Mouse (Mus musculus) left cerebral cortex, postnatal 36 days (tissue): ENCODE results near the gene Rbm47. TPM values are rescaled to one million over a fixed set of nuclear protein-coding genes. Genes with fewer than 3 reads are reported as not detected.
A peak's percentile ranks its signal among the peaks of the same experiment; 100 is the strongest.

Source experiments
- DNase-seq, 2 experiments: peaks; one replicate each; pipeline ENCODE4 v3.0.0; 2021 to 2022; ENCODE audit warnings: low spot score in 2 of 2, mixed read lengths in 1 of 2
- intact Hi-C: fragments of 180-260 bp; cut with DNase I; formaldehyde crosslinking; loops from one replicate; pipeline ENCODE4 v1.15.1; 2025
- total RNA-seq, 2 experiments: library from RNA; stranded (reverse); gene quantifications; 2 replicates each; pipeline ENCODE4 v1.2.3; 2021

Gene Rbm47
- total RNA-seq, 2 experiments from 2014 or later = 1.4 to 1.8 TPM

- DNase-seq = no peak
- intact Hi-C loops = no loop called here
Observed at GRCm38 (mm10) chr5:66090037-66090436, 82.9 kb downstream of the Rbm47 start.

DNA sequence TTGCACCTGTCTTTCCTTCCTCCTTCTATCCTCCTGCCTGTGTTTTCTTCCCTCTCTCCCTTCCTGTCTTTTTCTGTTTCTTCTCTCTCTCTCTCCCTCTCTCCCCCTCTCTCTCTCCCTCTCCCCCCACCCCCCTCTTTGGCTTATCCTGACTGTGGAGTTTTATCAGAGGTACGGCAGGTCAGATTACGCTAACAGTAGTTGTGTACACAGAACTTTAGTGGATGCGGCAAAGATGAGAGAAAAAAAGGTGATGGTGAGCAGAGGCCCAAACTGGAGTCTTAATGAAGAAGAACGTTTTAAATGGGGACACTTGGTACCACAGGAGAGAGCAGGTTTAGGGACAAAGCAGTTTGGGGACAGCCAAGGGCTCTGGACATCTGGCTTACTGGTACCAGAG, 83.3 kb downstream of the Rbm47 start:
- DNase-seq = no peak
- intact Hi-C loops = loop anchor here (10.0 kb wide), 1 partner anchor 145 kb away; no protein-coding TSS in a partner anchor

DNA sequence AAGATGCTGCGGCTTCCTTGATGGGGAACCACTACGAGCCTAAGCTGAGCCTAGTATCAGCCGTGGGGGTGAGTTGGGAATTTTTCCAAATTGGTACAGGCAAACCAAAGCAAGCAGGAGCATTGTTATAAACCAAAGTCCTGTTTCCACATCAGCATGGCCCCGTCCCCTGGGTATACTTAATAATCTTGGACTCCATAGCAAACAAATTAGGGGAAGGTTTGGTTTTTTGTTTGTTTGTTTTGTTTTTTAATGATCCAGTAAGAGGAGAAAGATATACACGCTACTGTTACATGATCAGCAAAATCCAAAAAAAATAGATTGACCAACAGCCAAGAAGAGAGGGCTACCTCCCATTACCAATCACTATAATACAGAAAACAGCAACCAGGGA, 84.0 kb downstream of the Rbm47 start:
- no peak for DNase-seq
- intact Hi-C loops = loop anchor here (10.0 kb wide), 1 partner anchor 146 kb away; no protein-coding TSS in a partner anchor

DNA sequence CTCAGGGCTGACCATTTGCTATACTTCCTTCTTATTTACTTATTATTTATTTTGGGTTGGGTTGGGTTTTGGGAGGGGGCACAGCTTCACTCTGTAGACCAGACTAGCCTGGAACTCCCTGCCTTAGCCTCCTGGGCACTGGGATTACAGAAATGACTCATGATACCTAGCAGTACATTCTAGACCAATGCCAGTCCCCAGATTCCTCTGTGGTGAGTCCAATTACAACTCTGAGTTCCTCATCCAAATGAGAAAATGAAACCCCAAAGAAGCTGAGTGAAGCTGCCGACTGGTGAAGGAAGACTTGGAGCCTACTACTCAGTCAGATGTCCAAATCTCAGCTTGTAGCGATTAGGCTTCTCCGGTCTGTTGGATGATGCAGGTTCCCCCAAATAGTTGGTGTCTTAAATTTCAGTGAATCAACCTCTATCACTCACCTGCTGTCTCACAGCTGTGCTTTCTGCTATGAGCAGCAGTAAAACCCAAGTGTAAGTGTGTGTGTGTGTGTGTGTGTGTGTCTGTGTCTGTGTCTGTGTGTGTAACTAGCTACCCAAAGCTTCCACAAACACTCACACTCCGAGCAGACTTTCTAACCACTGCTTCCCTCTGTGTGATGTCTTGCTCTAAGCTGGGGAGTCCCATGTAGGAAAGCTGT, 84.5 kb downstream of the Rbm47 start:
- no peak for DNase-seq

GRCm38 (mm10) chr5:66086952-66087351, 86.0 kb downstream of the Rbm47 start:
- intact Hi-C loops = loop anchor here (10.0 kb wide), 1 partner anchor 148 kb away; no protein-coding TSS in a partner anchor
- no peak for DNase-seq

More for the DNA sequence above, 84.5 kb downstream of the Rbm47 start:
- intact Hi-C loops = loop anchor here (10.0 kb wide), 1 partner anchor 146 kb away; no protein-coding TSS in a partner anchor

GRCm38 (mm10) chr5:66086304-66086703, 86.6 kb downstream of the Rbm47 start:
- intact Hi-C loops = loop anchor here (10.0 kb wide), 1 partner anchor 148 kb away; no protein-coding TSS in a partner anchor
- DNase-seq = no peak

GRCm38 (mm10) chr5:66085478-66085877, 87.4 kb downstream of the Rbm47 start:
- no peak for DNase-seq
- intact Hi-C loops = loop anchor here (10.0 kb wide), 1 partner anchor 149 kb away; no protein-coding TSS in a partner anchor

GRCm38 (mm10) chr5:66084541-66084940, 88.4 kb downstream of the Rbm47 start:
- intact Hi-C loops = loop anchor here (10.0 kb wide), 1 partner anchor 150 kb away; no protein-coding TSS in a partner anchor
- no peak for DNase-seq

DNA sequence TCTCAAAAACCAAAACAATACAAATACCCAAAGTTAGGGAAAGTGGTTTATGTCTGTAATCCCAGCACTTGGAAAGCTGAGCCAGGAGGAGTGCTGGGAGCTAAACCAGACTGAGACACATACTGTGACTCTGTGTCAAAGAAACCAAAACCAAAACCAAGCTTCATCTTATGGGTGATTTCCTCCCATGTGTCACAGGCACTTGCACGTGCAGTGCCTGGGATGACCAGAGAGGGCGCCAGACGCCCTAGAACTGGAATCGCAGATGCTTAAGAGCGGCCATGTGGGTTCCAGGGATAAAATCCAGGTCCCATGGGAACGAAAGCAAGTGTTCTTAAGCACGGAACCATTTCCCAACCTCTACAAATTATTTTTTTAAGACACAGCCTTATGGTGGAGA, 89.6 kb downstream of the Rbm47 start:
- DNase-seq = no peak
- intact Hi-C loops = loop anchor here (10.0 kb wide), 1 partner anchor 151 kb away; no protein-coding TSS in a partner anchor

- intact Hi-C loops = loop anchor here (10.0 kb wide), 1 partner anchor 153 kb away; no protein-coding TSS in a partner anchor
- no peak for DNase-seq
Observed at GRCm38 (mm10) chr5:66082229-66082572, 90.7 kb downstream of the Rbm47 start.

DNA sequence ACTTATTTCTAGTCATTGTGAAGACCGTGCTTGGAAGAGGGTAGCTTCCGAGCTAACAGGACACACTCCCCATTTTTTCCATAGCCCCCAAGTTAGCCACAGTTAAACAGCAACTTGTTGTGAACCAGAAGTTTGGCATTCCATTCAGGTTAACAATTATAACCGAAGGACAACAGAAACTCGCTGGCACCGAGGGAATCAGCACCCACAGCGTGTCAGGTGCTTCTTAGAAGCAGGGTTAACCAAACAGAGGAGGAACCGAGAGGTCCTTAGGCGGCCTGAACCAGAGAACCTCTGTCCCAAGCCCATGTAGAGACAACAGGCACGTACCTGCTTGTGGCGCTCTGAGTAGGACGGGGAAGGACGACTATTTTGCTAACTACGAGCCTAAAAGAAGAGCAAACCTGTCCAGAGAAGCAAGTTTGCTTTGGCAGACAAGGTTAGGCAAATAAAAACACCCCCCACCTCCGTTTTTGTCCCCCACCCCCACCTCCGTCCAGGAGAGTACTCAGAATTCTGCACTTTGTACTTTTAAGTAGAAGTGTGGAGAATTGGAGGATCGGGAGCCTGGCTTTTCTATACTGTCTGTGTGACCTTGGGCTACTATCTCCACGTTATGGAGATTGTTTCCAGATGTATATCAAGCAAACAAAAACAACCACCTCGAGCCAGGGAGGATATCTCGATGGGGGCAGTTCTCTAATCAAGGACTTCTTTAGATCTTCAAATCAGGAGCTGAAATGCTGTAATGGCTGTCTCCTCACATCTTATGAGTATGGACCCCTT, 91.3 kb downstream of the Rbm47 start:
- intact Hi-C loops = loop anchor here (10.0 kb wide), 1 partner anchor 153 kb away; no protein-coding TSS in a partner anchor
- no peak for DNase-seq

DNA sequence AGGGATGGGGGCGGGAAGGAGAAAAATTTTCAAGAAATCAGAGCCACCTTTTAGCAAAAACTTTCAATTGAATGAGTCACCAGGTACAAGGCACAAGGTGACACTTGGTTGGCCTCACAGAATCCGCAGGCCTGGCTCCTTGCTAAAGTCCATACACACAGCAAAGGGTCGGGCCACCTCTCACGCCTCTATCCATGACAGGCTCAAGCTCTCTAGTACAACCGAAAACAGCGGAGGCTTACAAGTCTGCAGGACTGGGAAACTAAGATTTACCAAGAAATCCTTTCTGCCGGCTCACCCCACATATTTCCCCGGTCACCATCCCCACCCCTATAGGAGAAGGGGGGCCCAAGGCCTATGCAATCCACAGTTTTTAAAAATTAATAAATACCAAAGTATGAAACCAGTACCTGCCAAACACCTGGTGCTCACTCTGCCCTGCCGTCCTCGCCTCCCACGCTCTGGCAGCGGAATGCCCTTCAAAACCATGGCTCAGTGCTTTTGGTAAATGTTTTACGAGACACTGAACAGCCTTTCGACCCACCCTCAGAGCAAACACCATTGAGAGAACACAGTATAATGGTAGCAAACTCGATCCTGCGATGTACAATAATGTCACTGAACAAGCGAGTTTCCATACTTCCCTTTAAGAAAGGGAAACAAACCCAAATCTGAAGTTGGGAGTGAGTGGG, 92.2 kb downstream of the Rbm47 start:
- no peak for DNase-seq
- intact Hi-C loops = loop anchor here (10.0 kb wide), 1 partner anchor 154 kb away; no protein-coding TSS in a partner anchor

DNA sequence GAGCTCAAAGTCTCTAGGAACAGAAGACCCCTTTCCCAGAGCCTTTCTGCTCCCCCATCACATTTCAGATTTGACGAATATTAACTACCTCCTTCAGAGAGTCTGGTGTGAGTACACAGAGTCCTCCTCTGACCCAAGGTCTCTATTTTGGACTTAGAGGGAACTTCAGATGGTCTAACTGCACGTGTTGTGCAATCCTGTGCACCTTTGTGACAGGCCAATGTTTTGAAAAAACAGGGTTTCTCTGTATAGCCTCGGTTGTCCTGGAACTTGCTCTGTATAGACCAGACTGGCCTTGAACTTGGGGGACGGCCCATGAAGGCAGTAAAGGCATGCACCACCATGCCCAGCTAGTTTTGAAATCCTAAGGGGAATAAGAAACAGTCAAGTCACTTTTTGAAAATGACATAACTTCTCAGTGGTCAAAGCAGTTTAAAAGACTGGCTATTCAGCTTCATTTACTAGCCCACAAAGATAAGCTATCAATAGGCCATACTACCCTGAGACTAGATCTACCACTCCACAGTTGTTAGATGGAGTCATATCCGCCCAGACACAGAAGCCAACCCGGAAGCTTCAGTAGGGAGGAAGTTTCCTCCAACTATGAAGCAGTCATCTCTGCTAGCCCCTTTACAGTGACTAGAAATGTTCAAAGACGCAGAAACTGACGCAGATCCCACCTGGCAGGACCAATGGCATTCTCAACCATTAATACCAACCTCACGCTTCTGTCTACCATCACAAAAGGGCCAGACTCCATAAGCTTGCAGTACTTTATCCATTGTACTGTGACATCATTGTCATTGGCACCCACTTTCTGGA, 93.3 kb downstream of the Rbm47 start:
- intact Hi-C loops = loop anchor here (5.0 to 10.0 kb wide), 2 partner anchors 155 to 322 kb away; no protein-coding TSS in a partner anchor
- no peak for DNase-seq

DNA sequence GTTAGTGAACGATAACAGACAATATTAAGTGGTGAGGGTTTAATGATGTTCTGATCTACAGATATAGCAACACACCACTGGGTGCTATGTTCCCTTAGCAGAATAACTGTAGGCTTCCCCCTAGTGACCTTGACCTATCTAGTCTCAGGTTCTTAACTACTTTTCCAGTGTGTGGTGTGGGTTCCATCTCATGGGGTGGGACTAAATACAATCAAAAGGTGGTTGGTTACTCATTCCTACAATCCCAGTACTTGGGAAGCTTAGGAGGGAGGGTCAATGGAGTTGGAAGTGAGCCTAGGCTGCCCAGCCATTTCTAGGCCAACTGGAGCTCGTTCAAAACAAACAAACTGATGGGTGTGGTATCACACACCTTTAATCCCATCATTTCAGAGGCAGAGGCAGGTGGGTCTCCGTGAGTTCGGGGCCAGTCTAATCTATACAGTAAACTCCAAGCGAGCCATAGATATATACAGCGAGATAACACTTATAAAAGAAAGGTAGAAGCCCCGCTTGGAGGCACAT, 94.4 kb downstream of the Rbm47 start:
- DNase-seq = no peak
- intact Hi-C loops = loop anchor here (5.0 kb wide), 1 partner anchor 321 kb away; no protein-coding TSS in a partner anchor

DNA sequence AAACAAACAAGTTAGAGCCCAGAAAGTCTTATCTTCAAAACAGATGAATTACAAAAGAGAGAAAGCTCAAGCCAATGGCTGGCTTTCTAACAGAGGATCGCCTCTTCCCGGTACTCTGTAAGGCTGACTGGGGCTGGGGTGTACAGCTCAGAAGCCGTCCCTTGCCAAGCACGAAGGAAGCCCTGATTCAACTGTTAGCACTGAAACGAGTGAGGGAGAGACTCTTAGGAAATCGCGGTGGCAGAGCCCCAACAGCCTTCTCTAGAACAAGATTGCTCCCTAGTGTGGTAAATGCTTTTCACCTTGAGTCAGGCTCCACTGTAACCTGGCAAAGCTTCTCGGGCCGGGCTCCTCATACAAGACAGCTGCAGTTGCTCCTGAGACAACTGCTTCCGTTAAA, 95.5 kb downstream of the Rbm47 start:
- intact Hi-C loops = loop anchor here (5.0 kb wide), 1 partner anchor 320 kb away; no protein-coding TSS in a partner anchor
- no peak for DNase-seq

DNA sequence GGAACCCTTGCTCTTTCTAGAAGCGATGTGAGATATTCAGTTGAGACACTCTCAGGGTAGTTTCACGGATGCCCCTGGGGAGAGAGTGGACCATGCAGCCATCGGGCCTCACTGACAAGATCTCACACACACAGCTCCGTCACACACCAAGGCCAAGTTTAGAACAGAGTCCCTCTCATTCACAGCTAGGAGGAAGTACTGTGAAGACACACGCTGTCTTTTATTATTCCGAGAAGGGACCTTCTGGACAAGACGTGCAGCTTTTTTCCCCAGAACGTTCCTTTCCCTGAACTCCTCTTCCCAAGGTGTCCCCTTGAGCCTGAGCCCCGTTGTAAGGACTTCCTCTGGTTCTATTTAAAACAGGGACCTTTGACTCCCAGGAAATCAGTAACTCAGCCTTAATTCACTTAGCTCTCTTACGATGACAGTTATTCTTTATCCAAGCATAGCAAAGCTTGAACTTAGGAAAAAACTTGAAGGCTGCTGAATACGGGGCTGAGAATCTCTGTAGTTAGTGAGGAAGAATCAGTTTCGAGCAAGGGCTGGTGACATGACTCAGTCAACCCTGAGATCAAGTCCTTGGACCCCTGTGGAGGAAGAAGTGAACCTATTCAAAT, 96.1 kb downstream of the Rbm47 start:
- no peak for DNase-seq
- intact Hi-C loops = loop anchor here (5.0 kb wide), 1 partner anchor 319 kb away; no protein-coding TSS in a partner anchor

DNA sequence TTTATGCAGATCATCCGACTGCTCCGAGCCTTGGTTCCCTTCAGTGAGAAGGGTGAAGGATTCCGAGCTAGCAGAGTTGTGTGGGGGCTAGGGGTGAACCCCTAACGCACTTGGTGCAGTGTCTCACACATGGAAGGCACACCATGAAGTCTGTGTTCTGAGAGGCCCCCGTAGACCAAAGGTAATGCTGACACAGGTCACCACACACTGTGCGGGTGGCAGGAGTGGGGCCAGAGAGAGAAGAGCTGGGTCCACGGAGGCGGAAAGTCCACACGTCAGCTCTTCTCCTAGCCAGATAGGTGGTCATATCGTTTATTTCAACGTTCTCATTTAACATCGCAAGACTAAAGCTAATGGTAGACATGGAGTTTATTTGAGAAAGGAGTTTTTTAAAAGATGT, 97.0 kb downstream of the Rbm47 start:
- intact Hi-C loops = loop anchor here (5.0 kb wide), 1 partner anchor 319 kb away; no protein-coding TSS in a partner anchor
- no peak for DNase-seq

GRCm38 (mm10) chr5:66075032-66075488, 97.9 kb downstream of the Rbm47 start:
- intact Hi-C loops = loop anchor here (5.0 kb wide), 1 partner anchor 318 kb away; no protein-coding TSS in a partner anchor
- peak in 1 of 2 experiments; percentile 13 for DNase-seq
